Mouse (Mus musculus) E14TG2a.4 (cell line): ENCODE results near the gene Stc2.

Experiments
- H3K27me3 ChIP-seq: 2 replicates; pipeline ENCODE4 v1.6.1; 2014; ENCODE audit warnings: low read length, control low read depth; ENCODE audit not compliant: insufficient read depth
- H3K36me3 ChIP-seq: 2 replicates; pipeline ENCODE4 v1.6.1; 2014; ENCODE audit warnings: low read length, control low read depth; ENCODE audit not compliant: insufficient read depth
- H3K4me1 ChIP-seq: replicated peaks from 2 replicates; pipeline ENCODE4 v1.6.1; 2014; ENCODE audit warnings: low read depth, low read length, control low read depth
- H3K4me3 ChIP-seq: replicated peaks from 2 replicates; pipeline ENCODE4 v1.5.1; 2014; ENCODE audit warnings: mild to moderate bottlenecking, low read length
- H3K9me3 ChIP-seq: 2 replicates; pipeline ENCODE4 v1.6.1; 2014; ENCODE audit warnings: low read length, control low read depth
- CTCF ChIP-seq: conservative IDR thresholded peaks from 2 replicates; pipeline ENCODE4 v1.5.1; 2014; ENCODE audit warnings: low read length
- NANOG ChIP-seq: IDR thresholded peaks from 2 replicates; pipeline ENCODE4 v1.6.1; 2014; ENCODE audit warnings: borderline replicate concordance, low read length, mixed read lengths
- POU5F1 ChIP-seq: IDR thresholded peaks from 2 replicates; pipeline ENCODE4 v1.6.1; 2014; ENCODE audit warnings: low read length, borderline replicate concordance

Stc2 gene

DNA sequence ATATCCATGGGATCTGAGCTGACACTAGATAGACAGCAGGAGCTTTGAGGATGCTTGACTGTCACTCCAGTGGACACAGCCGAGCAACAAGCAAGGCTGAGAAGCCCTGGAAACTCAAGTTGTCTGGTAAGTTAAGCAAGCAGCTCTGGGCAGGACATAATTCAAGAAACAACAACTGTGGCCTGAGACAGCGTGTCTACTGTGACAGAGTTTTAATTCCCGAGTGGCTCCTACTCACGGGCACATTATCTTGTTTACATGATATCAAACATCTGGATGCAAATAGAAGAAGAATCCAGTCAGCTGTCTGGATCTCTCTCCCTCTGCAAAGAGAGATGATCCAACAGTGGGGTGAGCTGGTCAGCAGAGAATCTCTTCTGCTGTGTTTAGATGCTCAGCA is 19.0 kb upstream of the Stc2 start:
- Histone ChIP-seq H3K36me3 (no peaks in the 10 kb centered on the region), H3K4me3 (no peak overlapping the region), H3K4me1 (peaks cover 20% of the 10 kb centered on the region), H3K9me3 (no peaks in the 10 kb centered on the region), H3K27me3 (0 out of 2 replicates have a peak, but pooled peaks cover under 1% of the 10 kb centered on the region)
- TF ChIP-seq NANOG (no peak), CTCF (no peak)

DNA sequence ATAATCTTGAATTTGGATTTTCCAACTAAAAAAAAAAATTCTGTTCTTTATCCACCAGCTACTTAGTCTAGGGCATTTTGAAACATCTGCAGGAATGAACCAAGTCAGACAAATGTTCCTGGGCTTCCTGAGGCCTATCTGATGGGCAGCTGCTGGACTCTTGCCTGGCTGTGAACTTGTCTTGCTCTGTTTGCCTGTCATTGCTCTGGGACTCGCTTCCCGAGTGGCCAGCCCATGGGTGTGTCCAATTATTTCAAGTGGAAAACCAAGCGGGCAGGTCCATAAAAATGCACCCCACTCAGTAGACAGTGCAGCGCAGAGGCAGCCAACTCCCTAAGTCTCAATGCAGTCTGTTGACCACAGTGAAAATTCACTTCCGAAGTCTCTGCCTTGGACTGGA is 17.7 kb upstream of the Stc2 start:
- H3K4me1 ChIP-seq = peaks cover 20% of the 10 kb centered on the region
- TF ChIP-seq CTCF (no peak), NANOG (no peak), POU5F1 (no peak)
- no peak overlapping the region for H3K4me3 ChIP-seq
- H3K27me3 ChIP-seq = no peaks in the 10 kb centered on the region
- no peaks in the 10 kb centered on the region for H3K36me3 ChIP-seq
- no peaks in the 10 kb centered on the region for H3K9me3 ChIP-seq

DNA sequence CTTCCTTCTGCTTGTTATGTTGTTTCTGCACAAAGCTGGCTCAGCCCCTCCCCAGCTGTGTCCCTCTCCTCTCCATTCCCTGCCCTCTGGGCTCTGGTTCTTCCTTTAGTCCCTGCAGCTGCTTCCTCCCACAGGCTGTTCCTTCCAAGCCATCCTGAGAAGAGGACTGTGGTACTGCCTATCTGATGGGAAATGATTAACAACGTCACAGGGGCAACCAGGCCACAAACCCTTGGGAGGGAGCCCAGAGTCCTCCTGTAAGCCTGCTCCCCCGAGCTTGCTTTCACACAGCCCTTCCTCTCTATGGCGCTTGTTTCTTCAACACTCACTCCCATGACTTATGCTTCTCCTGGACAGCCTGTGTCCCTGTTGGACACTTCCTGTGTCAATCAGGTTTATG is 16.7 kb upstream of the Stc2 start:
- H3K4me3 ChIP-seq = no peak overlapping the region

DNA sequence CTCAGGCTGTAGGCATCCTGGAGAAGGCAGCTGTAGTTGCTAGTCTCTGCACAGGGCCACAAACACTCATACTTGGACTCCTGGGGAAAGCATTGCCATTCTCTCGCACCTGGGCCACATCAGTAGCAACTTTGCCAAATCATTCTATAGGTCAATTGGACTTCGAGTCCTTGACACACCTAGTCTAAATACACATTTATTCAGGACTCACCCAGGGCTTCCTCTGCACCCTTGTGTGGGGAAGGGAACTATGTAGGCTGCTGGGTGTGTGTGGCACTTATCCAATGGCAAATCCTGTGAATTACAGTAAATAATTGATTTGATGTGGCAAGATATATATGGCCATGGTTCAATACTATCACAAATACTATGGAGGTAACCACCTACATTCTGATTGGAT is 14.1 kb upstream of the Stc2 start:
- TF ChIP-seq CTCF = no peak
- TF ChIP-seq POU5F1 = no peak
- TF ChIP-seq NANOG = no peak
- Histone ChIP-seq H3K4me3 (no peak overlapping the region), H3K9me3 (0 out of 2 replicates have a peak, but pooled peaks cover under 1% of the 10 kb centered on the region), H3K36me3 (no peaks in the 10 kb centered on the region), H3K4me1 (peaks cover 4% of the 10 kb centered on the region; the same call in 1 of the 2 replicates), H3K27me3 (peaks cover 7% of the 10 kb centered on the region)

More for the DNA sequence above, 16.7 kb upstream of the Stc2 start:
- Histone ChIP-seq H3K27me3 (no peaks in the 10 kb centered on the region; the same call in 1 of the 2 replicates), H3K4me1 (peaks cover 13% of the 10 kb centered on the region), H3K9me3 (no peaks in the 10 kb centered on the region), H3K36me3 (no peaks in the 10 kb centered on the region)
- TF ChIP-seq NANOG = no peak
- no peak for TF ChIP-seq POU5F1
- no peak for TF ChIP-seq CTCF

DNA sequence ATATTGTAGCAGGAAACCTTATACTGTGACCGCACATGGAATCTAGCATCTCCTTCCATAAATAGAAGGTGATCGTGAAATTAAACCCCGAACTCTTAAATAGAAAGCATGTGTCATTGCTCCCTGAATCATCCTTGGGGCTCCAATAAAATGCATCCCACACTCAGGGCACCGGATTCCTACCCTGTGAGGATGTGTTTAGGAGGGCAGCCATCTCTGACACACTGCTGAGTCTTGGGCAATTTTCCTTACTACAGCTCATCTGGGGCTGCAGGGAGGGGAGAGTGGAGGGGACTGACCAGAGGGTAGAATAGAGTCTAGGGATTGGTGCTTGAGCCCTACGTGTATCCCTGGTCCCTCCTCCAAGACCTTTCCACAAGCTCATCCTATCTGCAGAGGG is 12.3 kb upstream of the Stc2 start:
- no peak overlapping the region for H3K4me3 ChIP-seq
- H3K27me3 ChIP-seq = peaks cover 10% of the 10 kb centered on the region
- peaks cover 13% of the 10 kb centered on the region for H3K9me3 ChIP-seq
- H3K4me1 ChIP-seq = no peaks in the 10 kb centered on the region
- TF ChIP-seq POU5F1 (no peak), NANOG (no peak), CTCF (no peak)
- no peaks in the 10 kb centered on the region for H3K36me3 ChIP-seq

DNA sequence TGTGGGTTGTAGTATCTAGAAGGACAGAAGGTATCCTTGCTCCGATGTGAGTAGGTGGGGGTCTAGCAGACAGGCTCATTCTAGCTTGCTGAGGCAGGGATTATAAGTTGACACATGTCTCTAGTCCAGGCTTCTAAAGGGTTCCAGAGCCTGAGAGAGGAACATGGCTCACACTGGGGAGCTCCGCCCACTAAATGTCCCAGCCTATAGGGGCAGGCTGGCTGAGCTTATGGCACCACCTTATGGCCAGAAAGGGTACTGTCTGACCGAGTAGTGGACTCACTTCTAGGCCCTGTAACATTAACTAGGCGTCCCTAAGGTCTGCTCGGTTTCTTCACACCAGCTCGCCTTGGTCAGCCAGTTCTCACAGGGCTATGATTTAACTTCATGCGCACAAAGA is 3.6 kb upstream of the Stc2 start:
- Histone ChIP-seq H3K36me3 (peaks cover under 1% of the 10 kb centered on the region; the same call in 1 of the 2 replicates), H3K27me3 (peaks cover 47% of the 10 kb centered on the region), H3K9me3 (peaks cover 8% of the 10 kb centered on the region), H3K4me1 (peaks cover 37% of the 10 kb centered on the region), H3K4me3 (no peak overlapping the region)
- no peak for TF ChIP-seq POU5F1
- TF ChIP-seq CTCF = peak; percentile 94

DNA sequence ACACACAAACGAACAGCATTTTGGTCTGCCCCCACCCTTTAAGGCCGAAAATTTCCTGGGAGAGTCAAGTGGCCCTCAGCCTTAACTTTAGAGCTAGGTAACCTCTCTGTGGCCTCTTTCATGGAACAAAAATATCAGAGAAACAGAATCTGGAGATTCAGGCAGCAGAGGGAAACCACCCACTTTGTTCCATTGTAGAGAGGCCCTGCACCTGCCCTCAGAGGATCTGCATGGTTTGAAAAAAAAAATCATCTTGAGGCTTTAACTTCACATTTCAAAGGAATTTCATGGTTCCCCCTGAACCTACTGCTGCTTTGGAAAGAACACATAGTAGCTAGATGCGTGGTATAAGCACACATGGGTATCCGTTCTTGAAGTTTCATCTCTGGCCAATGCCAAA is 2.3 kb upstream of the Stc2 start:
- H3K4me3 ChIP-seq = no peak overlapping the region
- peaks cover 11% of the 10 kb centered on the region; the same call in 1 of the 2 replicates for H3K36me3 ChIP-seq
- peaks cover 42% of the 10 kb centered on the region for H3K4me1 ChIP-seq
- TF ChIP-seq POU5F1 = no peak
- peaks cover 57% of the 10 kb centered on the region for H3K27me3 ChIP-seq
- no peaks in the 10 kb centered on the region for H3K9me3 ChIP-seq

DNA sequence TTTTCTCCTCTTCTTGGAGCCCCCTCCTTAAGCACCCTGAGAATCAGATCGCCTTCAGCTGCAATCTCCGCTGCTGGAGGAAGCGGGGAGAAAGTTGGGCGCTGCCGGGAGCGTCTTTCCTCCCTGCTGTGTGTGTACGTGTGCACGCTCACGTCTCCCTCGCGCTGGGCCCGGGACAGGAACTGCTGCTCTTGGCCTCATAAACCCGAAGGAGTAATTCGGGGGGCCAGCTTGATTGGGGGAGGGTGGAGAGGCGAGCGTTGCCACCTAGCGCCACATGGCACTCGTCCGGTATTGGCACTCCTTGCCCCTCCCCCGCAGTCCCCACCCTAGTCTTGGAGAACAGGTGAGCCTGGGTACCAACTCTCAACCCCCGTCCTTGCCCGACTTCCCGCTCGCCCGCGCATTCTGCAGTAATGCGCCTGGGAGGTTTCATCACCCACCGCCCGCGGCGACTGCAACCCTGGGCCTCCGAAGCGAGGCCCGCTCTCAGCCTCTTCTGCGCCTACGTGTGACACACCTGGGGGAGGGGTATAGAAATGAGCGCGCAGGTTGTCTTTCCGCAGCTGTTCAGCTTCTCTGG is 1.5 kb upstream of the Stc2 start:
- no peaks in the 10 kb centered on the region for H3K9me3 ChIP-seq
- H3K4me3 ChIP-seq = peak overlapping the region; percentile 85
- H3K36me3 ChIP-seq = peaks cover 20% of the 10 kb centered on the region
- peaks cover 49% of the 10 kb centered on the region for H3K4me1 ChIP-seq
- TF ChIP-seq POU5F1 (no peak), NANOG (no peak), CTCF (no peak)
- H3K27me3 ChIP-seq = peaks cover 65% of the 10 kb centered on the region

DNA sequence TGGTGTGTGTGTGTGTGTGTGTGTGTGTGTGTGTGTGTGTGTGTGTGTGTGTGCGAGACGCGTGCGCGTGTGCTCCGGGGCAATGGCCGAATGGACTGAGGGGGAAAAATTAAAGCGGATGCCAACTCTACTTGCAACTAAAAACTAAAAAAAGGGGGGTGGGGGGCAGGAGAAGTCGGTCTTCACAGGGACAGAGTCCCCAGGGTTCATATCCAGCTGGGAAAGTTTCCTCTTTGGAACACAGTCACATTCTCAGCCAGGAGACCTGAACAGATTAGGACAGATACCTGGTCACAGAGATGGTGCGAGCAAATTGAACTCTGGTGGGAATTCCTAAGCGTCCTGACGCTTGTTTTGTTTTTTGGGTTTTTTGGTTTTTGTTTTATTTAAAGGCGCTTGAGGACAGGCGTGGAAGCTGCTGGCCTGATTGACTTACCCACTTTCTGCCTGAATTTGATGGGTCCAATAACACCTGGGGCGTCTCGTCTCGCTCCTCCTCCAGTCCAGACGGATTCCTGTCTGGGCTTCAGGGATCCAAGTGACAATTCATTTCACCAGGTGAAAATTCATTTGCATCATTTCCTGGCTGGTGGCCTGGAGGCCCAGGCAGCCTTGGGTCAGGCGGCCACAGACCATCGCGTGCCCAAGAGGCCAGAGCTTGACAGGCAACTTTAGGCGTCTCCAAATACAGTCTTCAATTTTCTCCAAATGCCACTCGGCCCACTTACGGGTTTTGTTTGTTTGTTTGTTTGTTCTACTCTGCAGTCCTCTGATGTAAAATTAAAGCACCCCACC is 759 bp upstream of the Stc2 start:
- peak overlapping the region; percentile 85 for H3K4me3 ChIP-seq
- TF ChIP-seq POU5F1 (no peak), CTCF (no peak), NANOG (no peak)
- H3K9me3 ChIP-seq = no peaks in the 10 kb centered on the region

More for the DNA sequence above, 759 bp upstream of the Stc2 start:
- H3K36me3 ChIP-seq = peaks cover 27% of the 10 kb centered on the region
- peaks cover 71% of the 10 kb centered on the region for H3K27me3 ChIP-seq
- H3K4me1 ChIP-seq = peaks cover 54% of the 10 kb centered on the region
